Mouse (Mus musculus) thymus, adult 2 months (tissue): ENCODE data around the gene Mid1. TPM values are rescaled to one million over a fixed set of nuclear protein-coding genes. Genes with fewer than 3 reads are reported as not detected.
"Not testable (repeated sequence)": the region's sequence is repeated elsewhere in the genome, so short reads cannot be mapped to it uniquely, and the experiment has no call there.

Experiments
- DNase-seq: peaks from one replicate; pipeline ENCODE4 v3.0.0; 2021
- H3K27ac ChIP-seq: fragments of 200-500 bp; 2 replicates; pipeline ENCODE4 v1.5.1; 2012; ENCODE audit warnings: low read length, control low read depth; ENCODE audit not compliant: control insufficient read depth, insufficient read depth
- H3K27me3 ChIP-seq: fragments of 200-500 bp; 2 replicates; pipeline ENCODE4 v1.6.1; 2012; ENCODE audit warnings: mild to moderate bottlenecking, low read length, moderate library complexity, mixed read lengths; ENCODE audit not compliant: control insufficient read depth, insufficient read depth
- H3K36me3 ChIP-seq: fragments of 200-500 bp; 2 replicates; pipeline ENCODE4 v1.6.1; 2012; ENCODE audit warnings: mild to moderate bottlenecking, low read length, moderate library complexity; ENCODE audit not compliant: control insufficient read depth, insufficient read depth
- H3K4me1 ChIP-seq: fragments of 200-500 bp; replicated peaks from 2 replicates; pipeline ENCODE4 v1.6.1; 2012; ENCODE audit warnings: low read length; ENCODE audit not compliant: control insufficient read depth, insufficient read depth
- H3K4me3 ChIP-seq: fragments of 200-500 bp; 2 replicates; pipeline ENCODE4 v1.5.1; 2012; ENCODE audit warnings: mild to moderate bottlenecking, low read length, control low read depth, moderate library complexity; ENCODE audit not compliant: control insufficient read depth, insufficient read depth
- WGBS: fragments of 180-500 bp; shearing (Covaris S2); methylation state at CpG from one replicate; pipeline ENCODE4 v1.1.7; 2018; 5-methylcytosine and 5-hydroxymethylcytosine counted together
- polyA plus RNA-seq: library from polyadenylated mRNA; depleted of rRNA; stranded (reverse); fragments of >200 nt; gene quantifications from 2 replicates; pipeline ENCODE4 v1.2.3, GENCODE M21; 2012

Mid1 gene
- polyA plus RNA-seq, 1 experiment, result 10.4 TPM

DNA sequence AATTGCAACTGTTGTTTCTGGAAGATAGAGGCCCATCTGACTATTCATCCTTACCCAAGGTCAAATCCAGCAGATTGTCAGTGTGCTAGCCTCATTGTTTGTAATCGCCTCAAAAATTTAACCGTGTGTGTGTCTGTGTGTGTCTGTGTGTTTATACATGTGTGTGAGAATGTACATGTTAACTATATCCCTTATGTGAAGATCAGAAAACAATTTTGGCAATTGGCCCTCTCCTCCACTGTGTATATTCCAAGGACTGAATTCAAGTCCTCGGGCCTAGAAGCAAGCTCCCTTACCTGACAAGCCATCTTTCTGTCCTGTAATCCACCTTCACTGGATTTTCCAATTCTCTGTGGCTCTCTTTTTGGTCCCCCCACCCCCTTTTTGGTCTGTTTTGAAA lies 288.8 kb downstream of the Mid1 start:
- 63% methylated on average over 3 of the region's 3 CpGs for WGBS
- H3K4me1 ChIP-seq, H3K27ac ChIP-seq, H3K4me3 ChIP-seq, H3K36me3 ChIP-seq, H3K27me3 ChIP-seq: not testable (repeated sequence)
- peak; percentile 5 for DNase-seq

DNA sequence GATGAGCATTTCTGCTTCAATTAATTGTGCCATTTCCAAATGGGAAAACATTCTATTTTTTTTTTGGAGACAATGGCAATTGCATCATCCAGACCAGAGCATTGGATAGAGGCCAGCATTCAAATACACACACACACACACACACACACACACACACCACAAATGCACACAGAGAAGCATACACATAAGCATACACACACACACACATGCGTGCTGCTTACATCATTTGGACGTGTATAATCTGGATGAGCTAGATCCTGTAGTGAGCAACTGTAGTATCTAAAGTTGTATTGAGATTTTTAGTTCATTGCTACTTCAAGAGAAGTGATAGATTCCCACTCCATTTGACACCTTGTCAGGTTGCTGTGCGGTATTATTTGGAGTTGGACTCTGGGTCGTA lies 289.5 kb downstream of the Mid1 start:
- not testable (repeated sequence) for H3K4me3 ChIP-seq, H3K4me1 ChIP-seq, H3K36me3 ChIP-seq, H3K27me3 ChIP-seq, H3K27ac ChIP-seq
- 71% methylated on average over 4 of the region's 4 CpGs for WGBS
- DNase-seq, result peak; percentile 2

DNA sequence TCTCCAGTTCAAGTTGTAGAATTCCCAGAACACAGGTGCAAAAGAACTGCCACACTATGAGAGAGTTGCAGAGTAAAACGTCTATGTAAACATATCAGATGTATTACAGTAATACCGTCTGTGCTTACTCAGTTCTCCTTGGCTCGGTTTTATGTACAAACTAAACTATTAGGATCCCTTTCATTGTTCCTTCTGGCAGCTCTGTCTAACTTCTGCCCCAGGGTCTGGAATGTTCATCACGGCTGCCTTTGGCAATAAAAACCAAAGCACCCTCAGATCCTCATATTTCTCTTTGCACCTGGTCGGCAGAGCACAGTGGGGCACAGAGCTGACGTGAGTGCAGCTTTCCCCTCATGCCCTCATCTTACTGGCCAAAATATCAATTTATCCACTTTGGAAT lies 290.0 kb downstream of the Mid1 start:
- H3K4me1 ChIP-seq, H3K36me3 ChIP-seq, H3K27ac ChIP-seq, H3K27me3 ChIP-seq, H3K4me3 ChIP-seq: not testable (repeated sequence)
- 86% methylated on average over 6 of the region's 6 CpGs for WGBS
- DNase-seq, result peak; percentile 7

DNA sequence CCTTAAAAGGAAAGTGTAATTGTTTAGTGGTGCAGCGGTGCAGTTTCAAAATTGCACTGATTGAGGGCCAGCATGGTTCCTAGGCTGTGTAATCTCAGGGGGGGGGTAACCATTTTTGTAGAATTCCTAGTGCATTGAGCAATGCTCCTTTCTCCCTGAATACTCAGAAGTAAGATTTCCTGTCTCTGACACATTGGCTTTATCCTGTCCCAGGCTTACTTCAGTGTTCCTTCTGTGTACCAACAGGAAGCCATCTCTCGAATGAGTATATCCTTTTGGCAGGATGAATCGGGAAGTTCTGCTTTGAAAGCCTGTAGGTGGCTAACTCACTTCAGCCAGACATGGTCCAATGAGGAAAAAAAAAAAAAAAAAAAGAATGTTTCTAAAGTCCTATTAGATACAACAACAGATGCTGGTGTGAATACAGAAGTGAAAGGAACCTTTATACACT lies 290.7 kb downstream of the Mid1 start:
- peak; percentile 4 for DNase-seq
- WGBS, result 69% methylated on average over 3 of the region's 3 CpGs
- not testable (repeated sequence) for H3K36me3 ChIP-seq, H3K4me1 ChIP-seq, H3K4me3 ChIP-seq, H3K27me3 ChIP-seq, H3K27ac ChIP-seq

DNA sequence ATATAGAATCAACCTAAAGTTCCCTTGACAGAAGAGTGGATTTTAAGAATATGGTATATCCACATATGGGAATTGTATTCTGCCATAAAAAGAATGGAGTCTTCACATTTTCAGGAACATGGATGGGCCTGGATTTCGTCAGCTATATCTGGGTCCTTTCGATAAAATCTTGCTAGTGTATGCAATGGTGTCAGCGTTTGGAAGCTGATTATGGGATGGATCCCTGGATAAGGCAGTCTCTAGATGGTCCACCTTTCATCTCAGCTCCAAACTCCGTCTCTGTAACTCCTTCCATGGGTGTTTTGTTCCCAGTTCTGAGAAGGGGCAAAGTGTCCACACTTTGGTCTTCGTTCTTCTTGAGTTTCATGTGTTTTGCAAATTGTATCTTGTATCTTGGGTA lies 291.3 kb downstream of the Mid1 start:
- WGBS, result 64% methylated on average over 5 of the region's 5 CpGs
- H3K27me3 ChIP-seq, result not testable (repeated sequence)

DNA sequence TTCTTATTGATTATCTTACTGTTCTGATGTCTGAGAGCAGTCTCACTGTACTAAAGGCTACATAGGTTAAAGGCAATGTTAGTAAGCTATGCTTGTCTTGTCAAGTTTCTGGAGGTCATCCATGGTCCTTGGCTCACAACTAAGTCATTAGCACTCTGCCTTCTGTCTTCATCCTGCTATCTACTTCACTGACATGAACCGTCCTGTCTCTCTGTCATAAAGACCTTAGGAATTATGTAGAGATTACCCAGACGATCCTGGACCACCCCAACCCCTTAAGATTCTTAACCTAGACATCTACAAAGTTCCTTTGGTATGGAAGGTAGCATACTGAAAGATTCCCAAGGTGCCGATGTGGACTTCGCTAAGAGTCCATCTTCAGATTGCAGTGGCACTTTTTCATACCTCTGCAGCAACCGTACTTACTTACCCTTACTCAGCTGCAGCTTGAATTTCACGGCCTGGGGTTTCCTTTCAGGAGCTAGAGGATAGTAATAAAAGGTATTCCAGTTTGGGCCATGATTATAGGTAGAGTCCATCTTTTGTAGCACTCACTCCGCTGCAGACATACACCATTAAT lies 292.9 kb downstream of the Mid1 start:
- H3K36me3 ChIP-seq, H3K4me3 ChIP-seq, H3K27ac ChIP-seq, H3K4me1 ChIP-seq, H3K27me3 ChIP-seq: not testable (repeated sequence)
- DNase-seq, result peak; percentile 18
- WGBS, result 93% methylated on average over 7 of the region's 7 CpGs

More for the DNA sequence above, 291.3 kb downstream of the Mid1 start:
- H3K4me1 ChIP-seq, H3K36me3 ChIP-seq, H3K4me3 ChIP-seq, H3K27ac ChIP-seq: not testable (repeated sequence)
- DNase-seq, result peak; percentile 2

DNA sequence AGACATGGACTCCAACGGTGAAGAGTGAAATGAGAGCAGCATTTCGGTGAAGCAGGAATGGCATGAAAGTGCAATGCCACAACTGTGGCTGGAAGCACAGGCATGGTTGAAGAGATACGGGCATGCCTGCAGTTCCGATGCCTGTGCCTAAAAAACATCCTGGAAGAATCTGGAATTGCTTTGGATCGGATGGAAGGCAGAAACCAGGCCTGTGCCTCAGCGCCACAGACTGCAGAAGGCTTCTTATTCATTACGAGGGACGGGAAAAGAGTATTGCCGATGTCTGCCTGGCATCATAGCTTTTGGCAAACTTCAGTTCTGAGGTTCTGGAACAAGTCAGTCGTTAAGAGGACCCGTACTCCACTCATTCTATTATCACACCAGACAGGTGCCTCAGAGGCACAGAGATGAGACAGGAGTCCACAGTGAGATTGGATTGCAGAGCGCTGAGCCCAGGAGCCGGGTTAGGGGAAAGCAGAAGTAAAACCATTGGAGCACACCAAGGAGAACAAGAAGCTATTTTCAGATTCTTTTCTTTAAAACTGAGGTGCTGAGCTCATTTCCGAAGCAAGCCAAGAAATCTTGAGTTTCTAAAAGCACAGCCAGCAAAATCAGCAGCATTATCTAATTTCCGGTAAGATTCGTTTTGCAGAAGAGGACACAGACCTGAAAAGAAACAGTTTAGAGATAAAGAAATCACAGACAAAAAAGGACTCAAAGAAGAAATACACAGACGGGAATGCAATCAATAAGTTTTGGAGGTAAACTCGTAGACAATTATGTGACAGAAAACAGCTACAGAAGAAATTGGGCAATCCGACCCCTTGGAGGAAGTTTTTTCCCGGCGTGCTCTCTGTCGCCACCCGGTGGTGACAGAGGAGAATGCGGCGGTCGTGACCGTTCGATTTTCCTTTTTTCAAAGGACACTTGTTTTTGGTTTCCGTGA lies 293.7 kb downstream of the Mid1 start:
- H3K27ac ChIP-seq, H3K36me3 ChIP-seq, H3K4me3 ChIP-seq, H3K4me1 ChIP-seq, H3K27me3 ChIP-seq: not testable (repeated sequence)
- WGBS, result 61% methylated on average over 29 of the region's 29 CpGs
- peak; percentile 88 for DNase-seq

DNA sequence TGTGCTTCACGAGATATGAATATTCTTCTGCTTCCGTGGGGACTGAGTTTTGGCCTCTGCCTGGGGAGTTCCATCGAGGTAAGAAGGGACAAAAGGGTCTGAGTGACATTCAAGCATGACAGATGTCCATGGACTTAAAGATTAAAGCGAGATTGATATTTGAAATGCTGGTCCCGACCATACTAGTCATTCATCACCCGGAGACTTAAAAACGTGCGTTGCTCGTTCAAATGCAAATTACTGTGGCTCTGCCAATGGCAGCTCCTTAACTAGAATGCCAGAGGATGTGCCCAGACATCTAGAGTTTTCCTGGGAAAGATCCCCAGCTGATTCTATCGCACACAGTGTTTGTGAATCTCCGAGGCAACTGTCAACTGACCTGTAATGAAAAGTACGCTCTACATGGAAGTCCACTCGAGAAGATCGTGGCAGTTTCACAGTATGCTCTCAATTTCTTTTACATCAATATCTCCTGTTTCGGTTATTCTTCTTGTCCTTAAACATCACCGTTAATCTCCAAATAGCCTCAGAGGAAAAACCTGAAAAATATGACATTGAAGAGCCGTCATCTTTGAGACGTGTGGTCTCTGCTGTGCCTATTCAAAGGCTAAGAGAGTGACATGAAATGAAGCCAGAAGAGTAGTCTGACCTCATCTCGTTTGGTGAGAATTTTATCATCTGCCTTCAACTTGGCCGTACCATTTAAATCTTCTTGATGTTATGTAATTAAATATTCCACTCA lies 294.6 kb downstream of the Mid1 start:
- not testable (repeated sequence) for H3K4me1 ChIP-seq, H3K27ac ChIP-seq, DNase-seq, H3K4me3 ChIP-seq, H3K27me3 ChIP-seq, H3K36me3 ChIP-seq
- 87% methylated on average over 20 of the region's 20 CpGs for WGBS

DNA sequence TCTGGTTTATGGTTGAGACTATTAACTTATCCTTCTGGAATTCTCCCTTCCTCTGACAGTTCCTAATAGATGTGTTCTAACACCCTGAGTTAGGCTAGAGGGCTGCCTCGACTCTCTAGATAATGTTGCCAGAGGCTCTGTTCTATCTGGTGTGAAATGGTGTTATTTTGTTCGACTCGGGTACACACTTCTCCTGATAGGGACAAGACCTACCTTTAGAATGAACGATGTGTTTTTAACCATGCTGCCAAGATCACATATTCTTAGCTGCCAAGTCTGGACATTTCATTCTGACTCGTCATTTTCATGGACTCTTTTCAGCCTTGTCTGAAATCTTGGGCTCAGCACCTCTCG lies 295.2 kb downstream of the Mid1 start:
- not testable (repeated sequence) for H3K4me1 ChIP-seq, H3K4me3 ChIP-seq, H3K27ac ChIP-seq, H3K27me3 ChIP-seq, H3K36me3 ChIP-seq
- WGBS, result 86% methylated on average over 6 of the region's 6 CpGs
- DNase-seq, result peak; percentile 13
